Mouse (Mus musculus) heart, adult 2 months (tissue): Measurements from ENCODE around the gene Gm20388.
A peak's percentile ranks its signal among the peaks of the same experiment; 100 is the strongest.

Experiments
- CTCF ChIP-seq: fragments of 200-600 bp; IDR thresholded peaks from 2 replicates; pipeline ENCODE4 v1.8.1; 2022; ENCODE audit warnings: antibody characterized with exemption, mild to moderate bottlenecking, moderate library complexity
- EP300 ChIP-seq: fragments of 200-500 bp; IDR thresholded peaks from 2 replicates; pipeline ENCODE4 v1.6.1; 2011; ENCODE audit warnings: low read depth, low read length, control low read depth; ENCODE audit not compliant: insufficient read depth
- POLR2A ChIP-seq: fragments of 200-500 bp; IDR thresholded peaks from 2 replicates; pipeline ENCODE4 v1.6.1; 2011; ENCODE audit warnings: mild to moderate bottlenecking, low read depth, low read length, control low read depth; ENCODE audit not compliant: insufficient read depth

- TF ChIP-seq CTCF (no peak), POLR2A (peak; percentile 44; the same call in 1 of the 2 replicates), EP300 (no peak)
Measured at GRCm38 (mm10) chr8:121786542-121786941, 1875.9 kb downstream of the Gm20388 start.
